Comparison of ENCODE assay signal across 22 mouse cellular contexts in the genomic region with DNA sequence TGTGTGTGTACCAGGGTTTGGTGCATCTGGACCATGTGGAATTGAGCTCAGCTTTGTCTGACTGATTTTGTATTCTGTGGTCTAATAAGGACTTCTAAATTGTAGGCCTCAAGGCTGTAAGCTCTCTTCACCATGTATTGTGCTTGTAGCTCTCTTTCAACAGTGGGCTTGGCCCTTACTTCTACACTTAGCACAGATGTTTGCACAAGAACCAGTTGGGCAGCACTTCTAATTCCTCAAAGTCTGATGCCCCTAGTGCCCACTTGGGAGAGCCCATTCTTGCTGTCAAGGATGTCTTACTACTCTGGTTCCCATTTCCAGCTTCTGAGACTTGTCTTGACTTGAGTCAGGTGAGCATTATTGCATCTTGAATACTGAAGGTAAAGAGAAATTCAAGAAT.
DNase-seq lines count a peak whose midpoint lies in the region; ATAC-seq and TF ChIP-seq lines count a peak whose summit lies in the region.
"Had no signal": no experiment of that assay in that cellular context is flagged by ENCODE, and none has a peak within 500 bp of the region (broad histone marks: within the 10 kb centered on the region; RNA-seq: fewer than 3 reads in every experiment).

No protein-coding gene starts in this region.

- H3K4me1 ChIP-seq in stomach, postnatal 0 days (replicated peaks; ENCODE audit: control insufficient read depth, insufficient read depth), result no peaks in the 10 kb centered on the region
- no peaks in the 10 kb centered on the region for H3K4me1 ChIP-seq in liver, embryonic 11.5 days (replicated peaks; ENCODE audit: control insufficient read depth, insufficient read depth, low read length)
- H3K4me1 ChIP-seq: embryonic facial prominence, embryonic 13.5 days; hindbrain, embryonic 10.5 days had no signal

- DNase-seq in urinary bladder, postnatal 14 days (ENCODE audit: low spot score), result peak; percentile 37
- DNase-seq in urinary bladder, adult 18-20 months (ENCODE audit: low spot score in 2 of 2), result no peak
- DNase-seq in lung, postnatal 10 days, result peak; percentile 21
- DNase-seq in lung, postnatal 4 days, result peak; percentile 28 to 31
- peak; percentile 46 for DNase-seq in stomach, postnatal 0 days (ENCODE audit: low spot score)
- DNase-seq in cerebellum, postnatal 36 days, result no peak
- no peak for DNase-seq in cerebellum, postnatal 4 days (ENCODE audit: low spot score in 2 of 2)
- no peak for DNase-seq in liver, embryonic 11.5 days (ENCODE audit: low spot score)
- DNase-seq: adrenal gland, postnatal 25 days; cerebellum, adult 18-20 months; cerebellum, adult 9-11 months; embryo, embryonic 11 days; gastrocnemius, adult 2 months; gastrocnemius, postnatal 25 days had no signal

- H3K27ac ChIP-seq in stomach, postnatal 0 days (replicated peaks), result no peak overlapping the region
- no peak overlapping the region for H3K27ac ChIP-seq in liver, embryonic 11.5 days (ENCODE audit: low read depth, low read length)
- H3K27ac ChIP-seq: embryonic facial prominence, embryonic 13.5 days; gastrocnemius, adult 2 months; hindbrain, embryonic 10.5 days; hindbrain, embryonic 14.5 days had no signal

- no peak for ATAC-seq in stomach, postnatal 0 days (ENCODE audit: low FRiP score, low TSS enrichment)
- no peak for ATAC-seq in liver, embryonic 11.5 days (replicated peaks; ENCODE audit: low FRiP score)
- ATAC-seq: activated CD4-positive, CD25-positive, alpha-beta regulatory T cell, adult 4 months; forebrain, embryonic 14.5 days; Patski had no signal

- no peaks in the 10 kb centered on the region for H3K9me3 ChIP-seq in stomach, postnatal 0 days (ENCODE audit: control insufficient read depth, low read length)
- no peaks in the 10 kb centered on the region for H3K9me3 ChIP-seq in liver, embryonic 11.5 days (ENCODE audit: control insufficient read depth, low read length)
- H3K9me3 ChIP-seq: embryonic facial prominence, embryonic 13.5 days; heart, embryonic 12.5 days; hindbrain, embryonic 10.5 days had no signal

- H3K27me3 ChIP-seq in stomach, postnatal 0 days (ENCODE audit: control insufficient read depth, insufficient read depth, low read length), result no peaks in the 10 kb centered on the region
- no peaks in the 10 kb centered on the region for H3K27me3 ChIP-seq in liver, embryonic 11.5 days (replicated peaks; ENCODE audit: control insufficient read depth, insufficient read depth, low read length)
- H3K27me3 ChIP-seq: CH12.LX; embryonic facial prominence, embryonic 13.5 days; heart, embryonic 12.5 days; Patski had no signal

- TF ChIP-seq EP300 in stomach, postnatal 0 days (optimal IDR thresholded peaks at IDR 0.05), result no peak

- H3K4me2 ChIP-seq in stomach, postnatal 0 days (replicated peaks; ENCODE audit: low read depth), result no peak overlapping the region
- H3K4me2 ChIP-seq in liver, embryonic 11.5 days, result no peak overlapping the region
- H3K4me2 ChIP-seq: embryonic facial prominence, embryonic 13.5 days; heart, embryonic 12.5 days; hindbrain, embryonic 14.5 days had no signal

- no peaks in the 10 kb centered on the region for H3K36me3 ChIP-seq in stomach, postnatal 0 days (ENCODE audit: control insufficient read depth, insufficient read depth, low read length)
- H3K36me3 ChIP-seq in liver, embryonic 11.5 days (ENCODE audit: control insufficient read depth, insufficient read depth, low read length), result no peaks in the 10 kb centered on the region
- H3K36me3 ChIP-seq: embryonic facial prominence, embryonic 13.5 days; heart, embryonic 12.5 days; hindbrain, embryonic 10.5 days had no signal

- H3K4me3 ChIP-seq in stomach, postnatal 0 days (ENCODE audit: low read depth, low read length), result no peak overlapping the region
- no peak overlapping the region for H3K4me3 ChIP-seq in liver, embryonic 11.5 days (ENCODE audit: low read depth, low read length)
- H3K4me3 ChIP-seq: embryonic facial prominence, embryonic 13.5 days; gastrocnemius, adult 2 months; heart, embryonic 12.5 days; hindbrain, embryonic 10.5 days had no signal

- TF ChIP-seq CTCF in stomach, postnatal 0 days (IDR thresholded peaks at IDR 0.05; ENCODE audit: low read depth), result peak; percentile 49

- H3K9ac ChIP-seq in stomach, postnatal 0 days (ENCODE audit: low read length), result no peak overlapping the region
- no peak overlapping the region for H3K9ac ChIP-seq in liver, embryonic 11.5 days (ENCODE audit: low read depth, low read length)
- H3K9ac ChIP-seq: embryonic facial prominence, embryonic 13.5 days; heart, embryonic 12.5 days; hindbrain, embryonic 14.5 days had no signal

Comparison
In these comparisons a context has a peak if more than half of its experiments do, and no peak if none do; other contexts are left out.
1. DNase-seq: peak in urinary bladder, postnatal 14 days (single experiment), lung, postnatal 10 days (single experiment), lung, postnatal 4 days (2 of 2) and stomach, postnatal 0 days (single experiment); none in urinary bladder, adult 18-20 months (0 of 2), cerebellum, postnatal 36 days (0 of 2), cerebellum, postnatal 4 days (0 of 2) and liver, embryonic 11.5 days (single experiment).